Comparison of ENCODE assay signal across 13 mouse cellular contexts in genomic region chr2:31118639-31119380, GRCm38 (mm10). TPM values are rescaled to one million over a fixed set of nuclear protein-coding genes. Genes with fewer than 3 reads are reported as not detected.
DNase-seq lines count a peak whose midpoint lies in the region; ATAC-seq and TF ChIP-seq lines count a peak whose summit lies in the region.
"Had no signal": no experiment of that assay in that cellular context is flagged by ENCODE, and none has a peak within 500 bp of the region (broad histone marks: within the 10 kb centered on the region; RNA-seq: fewer than 3 reads in every experiment).

No protein-coding gene starts in this region.

- no peak for TF ChIP-seq CTCF in cerebellum, adult 2 months (IDR thresholded peaks at IDR 0.05; ENCODE audit: borderline replicate concordance, insufficient read depth, low read depth, low read length)
- TF ChIP-seq CTCF in layer of hippocampus, adult 2 months (conservative IDR thresholded peaks at IDR 0.05): no peak
- TF ChIP-seq CTCF in brain, embryonic 14.5 days (IDR thresholded peaks at IDR 0.05; ENCODE audit: borderline replicate concordance, extremely low read depth, insufficient read depth, insufficient read length): no peak

- no peak overlapping the region for H3K9ac ChIP-seq in neural tube, embryonic 14.5 days (replicated peaks; ENCODE audit: low read depth, low read length)
- H3K9ac ChIP-seq: liver, embryonic 12.5 days had no signal

- no peaks in the 10 kb centered on the region for H3K27me3 ChIP-seq in cerebellum, adult 2 months (ENCODE audit: control insufficient read depth, insufficient read depth, low read length)
- no peaks in the 10 kb centered on the region for H3K27me3 ChIP-seq in neural tube, embryonic 14.5 days (ENCODE audit: control insufficient read depth, insufficient read depth, low read length)
- no peaks in the 10 kb centered on the region for H3K27me3 ChIP-seq in embryonic facial prominence, embryonic 10.5 days (replicated peaks; ENCODE audit: low read depth, poor library complexity, severe bottlenecking)
- H3K27me3 ChIP-seq: liver, embryonic 12.5 days; Patski had no signal

- H3K36me3 ChIP-seq in neural tube, embryonic 14.5 days (ENCODE audit: control insufficient read depth, insufficient read depth, low read length): no peaks in the 10 kb centered on the region
- H3K36me3 ChIP-seq in embryonic facial prominence, embryonic 10.5 days (replicated peaks): peaks cover 12% of the 10 kb centered on the region; the same call in 1 of the 2 replicates
- H3K36me3 ChIP-seq: liver, embryonic 12.5 days had no signal

- H3K27ac ChIP-seq in cerebellum, adult 2 months (ENCODE audit: insufficient read depth, low read length): peak overlapping the region; percentile 58
- peak overlapping the region; percentile 82 for H3K27ac ChIP-seq in layer of hippocampus, adult 2 months
- no peak overlapping the region; the same call in 1 of the 2 replicates for H3K27ac ChIP-seq in neural tube, embryonic 14.5 days (ENCODE audit: low read depth, low read length)
- no peak overlapping the region for H3K27ac ChIP-seq in embryonic facial prominence, embryonic 10.5 days (replicated peaks)
- H3K27ac ChIP-seq: liver, embryonic 12.5 days had no signal

- peak; percentile 56; the same call in 1 of the 2 replicates for ATAC-seq in neural tube, embryonic 14.5 days (ENCODE audit: low read depth)
- ATAC-seq: liver, embryonic 12.5 days; Patski had no signal

- no peaks in the 10 kb centered on the region for H3K9me3 ChIP-seq in neural tube, embryonic 14.5 days (ENCODE audit: control insufficient read depth, low read length)
- peaks cover 5% of the 10 kb centered on the region; the same call in 1 of the 2 replicates for H3K9me3 ChIP-seq in embryonic facial prominence, embryonic 10.5 days
- H3K9me3 ChIP-seq: liver, embryonic 12.5 days had no signal

- peak in 1 of 2 experiments; percentile 32 for DNase-seq in cerebellum, adult 2 months
- no peak for DNase-seq in cerebellum, postnatal 14 days
- peak; percentile 36 to 56 for DNase-seq in layer of hippocampus, adult 2 months (ENCODE audit: low spot score in 2 of 2)
- no peak for DNase-seq in layer of hippocampus, postnatal 10 days (ENCODE audit: low spot score in 2 of 2)
- DNase-seq in brain, embryonic 14.5 days (ENCODE audit: low read depth): peak; percentile 42
- no peak for DNase-seq in embryo, embryonic 11 days
- DNase-seq in embryonic facial prominence, embryonic 10.5 days (ENCODE audit: low spot score): no peak
- DNase-seq: cerebellum, postnatal 36 days; kidney, adult 9 months; lung, postnatal 4 days had no signal

- WGBS in cerebellum, adult 2 months: 27% methylated on average over 10 of the region's 10 CpGs
- 76% methylated on average over 10 of the region's 10 CpGs for WGBS in neural tube, embryonic 14.5 days
- 92% methylated on average over 10 of the region's 10 CpGs for WGBS in embryonic facial prominence, embryonic 10.5 days

- H3K4me2 ChIP-seq in neural tube, embryonic 14.5 days (ENCODE audit: low read depth, low read length): no peak overlapping the region
- H3K4me2 ChIP-seq: liver, embryonic 12.5 days had no signal

- no peak overlapping the region for H3K4me3 ChIP-seq in cerebellum, adult 2 months (replicated peaks; ENCODE audit: insufficient read depth, low read depth, low read length)
- H3K4me3 ChIP-seq in layer of hippocampus, adult 2 months: no peak overlapping the region
- H3K4me3 ChIP-seq in neural tube, embryonic 14.5 days (ENCODE audit: low read depth, low read length): no peak overlapping the region
- H3K4me3 ChIP-seq in embryonic facial prominence, embryonic 10.5 days: no peak overlapping the region
- H3K4me3 ChIP-seq: liver, embryonic 12.5 days had no signal

- no peak for TF ChIP-seq POLR2A in cerebellum, adult 2 months (IDR thresholded peaks at IDR 0.05; ENCODE audit: borderline replicate concordance, insufficient read depth, low read length)
- no peak for TF ChIP-seq POLR2A in brain, embryonic 14.5 days (IDR thresholded peaks at IDR 0.05; ENCODE audit: borderline replicate concordance, extremely low read depth, insufficient read depth, insufficient read length, poor library complexity, severe bottlenecking)

- H3K4me1 ChIP-seq in cerebellum, adult 2 months (ENCODE audit: control insufficient read depth, insufficient read depth, low read length): peaks cover 53% of the 10 kb centered on the region
- no peaks in the 10 kb centered on the region for H3K4me1 ChIP-seq in neural tube, embryonic 14.5 days (ENCODE audit: control insufficient read depth, insufficient read depth, low read length)
- peaks cover 29% of the 10 kb centered on the region for H3K4me1 ChIP-seq in embryonic facial prominence, embryonic 10.5 days

RNA-seq across cellular contexts. Expression of gene Fnbp1, which starts 23.0 kb away (rescaled TPM):
- 310 and 320 TPM in 2 replicates for polyA plus RNA-seq in cerebellum, adult 2 months (2012; rRNA removed)
- 100 to 1,000 TPM; 113 to 120 TPM for total RNA-seq in layer of hippocampus, adult 2 months (2021)
- 10 to 100 TPM; 90.2 to 99.0 TPM for total RNA-seq in layer of hippocampus, postnatal 10 days (2021)
- polyA plus RNA-seq in brain, embryonic 14.5 days (2012; rRNA removed): 34.1 and 46.3 TPM in 2 replicates
- 32.6 and 33.3 TPM in 2 replicates for polyA plus RNA-seq in neural tube, embryonic 14.5 days (2014; fragmentation: Nextera tagmentation; extraction: Ambion mirVana)
- 15.7 and 17.0 TPM in 2 replicates for polyA plus RNA-seq in embryonic facial prominence, embryonic 10.5 days (2016; fragmentation: Nextera tagmentation; extraction: Ambion mirVana)

RNA-seq across cellular contexts. Expression of gene Gpr107, which starts 33.3 kb away (rescaled TPM):
- polyA plus RNA-seq in cerebellum, adult 2 months (2012; rRNA removed): 30.0 and 33.9 TPM in 2 replicates
- 10 to 100 TPM; 50.5 to 53.1 TPM for total RNA-seq in layer of hippocampus, adult 2 months (2021)
- total RNA-seq in layer of hippocampus, postnatal 10 days (2021): 10 to 100 TPM; 50.7 to 54.5 TPM
- 34.1 and 35.3 TPM in 2 replicates for polyA plus RNA-seq in brain, embryonic 14.5 days (2012; rRNA removed)
- polyA plus RNA-seq in neural tube, embryonic 14.5 days (2014; fragmentation: Nextera tagmentation; extraction: Ambion mirVana): 24.2 and 27.8 TPM in 2 replicates
- 28.7 and 32.4 TPM in 2 replicates for polyA plus RNA-seq in embryonic facial prominence, embryonic 10.5 days (2016; fragmentation: Nextera tagmentation; extraction: Ambion mirVana)

Comparison
In these comparisons a context has a peak if more than half of its experiments do, and no peak if none do; other contexts are left out.
1. DNase-seq: peak in layer of hippocampus, adult 2 months (2 of 2) and brain, embryonic 14.5 days (single experiment); none in cerebellum, postnatal 14 days (0 of 2), layer of hippocampus, postnatal 10 days (0 of 2), embryo, embryonic 11 days (single experiment) and embryonic facial prominence, embryonic 10.5 days (single experiment).
2. H3K27ac ChIP-seq: peak in cerebellum, adult 2 months (single experiment) and layer of hippocampus, adult 2 months (single experiment); none in neural tube, embryonic 14.5 days (single experiment) and embryonic facial prominence, embryonic 10.5 days (single experiment).